Mouse (Mus musculus) hindbrain, embryonic 12.5 days (tissue): ENCODE data around the gene Msx1. TPM values are rescaled to one million over a fixed set of nuclear protein-coding genes. Genes with fewer than 3 reads are reported as not detected.
"Not testable (repeated sequence)": the region's sequence is repeated elsewhere in the genome, so short reads cannot be mapped to it uniquely, and the experiment has no call there.

Source experiments
- ATAC-seq: fragments of 200-750 bp; cut with Nextera tagmentation; 2 replicates; pipeline ENCODE4 v1.8.0; 2017; ENCODE audit warnings: moderate TSS enrichment; ENCODE audit not compliant: low FRiP score
- H3K27ac ChIP-seq: fragments of 300-500 bp; sonication (generic); 2 replicates; pipeline ENCODE4 v1.5.1; 2016; ENCODE audit warnings: mild to moderate bottlenecking
- H3K27me3 ChIP-seq: fragments of 300-500 bp; sonication (generic); 2 replicates; pipeline ENCODE4 v1.6.1; 2016; ENCODE audit warnings: mild to moderate bottlenecking
- H3K36me3 ChIP-seq: fragments of 300-500 bp; sonication (generic); 2 replicates; pipeline ENCODE4 v1.6.1; 2016; ENCODE audit warnings: mild to moderate bottlenecking
- H3K4me1 ChIP-seq: fragments of 300-500 bp; sonication (generic); 2 replicates; pipeline ENCODE4 v1.6.1; 2016
- H3K4me2 ChIP-seq: fragments of 300-500 bp; sonication (generic); replicated peaks from 2 replicates; pipeline ENCODE4 v1.6.1; 2016; ENCODE audit warnings: mild to moderate bottlenecking
- H3K4me3 ChIP-seq: fragments of 300-500 bp; sonication (generic); 2 replicates; pipeline ENCODE4 v1.5.1; 2016; ENCODE audit warnings: mild to moderate bottlenecking
- H3K9ac ChIP-seq: fragments of 300-500 bp; sonication (generic); 2 replicates; pipeline ENCODE4 v1.6.1; 2016; ENCODE audit warnings: mild to moderate bottlenecking, moderate library complexity
- H3K9me3 ChIP-seq: fragments of 300-500 bp; sonication (generic); replicated peaks from 2 replicates; pipeline ENCODE4 v1.6.1; 2016; ENCODE audit warnings: mild to moderate bottlenecking
- whole genome bisulfite sequencing: fragments of 180-500 bp; shearing (Covaris S2); methylation state at CpG from one replicate; pipeline ENCODE4 v1.1.7; 2016; 5-methylcytosine and 5-hydroxymethylcytosine counted together
- polyA plus RNA-seq: library from polyadenylated mRNA; unstranded; fragments of >200 nt; fragmentation: Nextera tagmentation; extraction: Ambion mirVana; gene quantifications from 2 replicates; pipeline ENCODE4 v1.2.1, GENCODE M21; 2016

Gene Msx1
- polyA plus RNA-seq, 1 experiment from 2014 or later, result 95.6 TPM

DNA sequence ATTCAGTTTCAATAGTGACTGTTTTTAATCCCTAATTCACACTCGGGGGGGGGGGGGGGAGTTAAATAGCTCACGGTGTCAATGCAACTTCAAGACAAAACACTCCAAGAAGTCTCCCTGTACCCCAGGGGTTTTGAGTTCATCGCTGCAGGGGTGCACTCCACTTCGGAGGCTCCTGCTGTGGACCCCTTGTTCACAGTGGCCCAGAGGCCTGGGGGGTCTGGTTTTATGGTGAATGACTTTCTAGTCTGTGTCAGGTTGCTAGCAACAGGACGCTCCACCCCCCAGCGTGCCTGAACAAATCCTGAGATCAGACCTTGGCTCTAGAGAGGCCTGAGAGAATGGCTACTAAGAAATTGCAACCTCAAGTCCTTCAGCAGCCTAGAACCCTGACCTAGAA is 8.4 kb upstream of the Msx1 start:
- peaks cover 29% of the 10 kb centered on the region for H3K4me1 ChIP-seq
- H3K4me2 ChIP-seq, result no peak overlapping the region
- H3K27ac ChIP-seq, result no peak overlapping the region
- no peak for ATAC-seq
- peaks cover 94% of the 10 kb centered on the region for H3K27me3 ChIP-seq
- no peak overlapping the region for H3K9ac ChIP-seq
- 2% methylated on average over 6 of the region's 6 CpGs for WGBS
- H3K4me3 ChIP-seq, result no peak overlapping the region
- no peaks in the 10 kb centered on the region for H3K36me3 ChIP-seq
- peaks cover 4% of the 10 kb centered on the region; the same call in 1 of the 2 replicates for H3K9me3 ChIP-seq

- Histone ChIP-seq H3K9ac (no peak overlapping the region), H3K4me2 (no peak overlapping the region), H3K27ac (no peak overlapping the region), H3K27me3 (peaks cover 94% of the 10 kb centered on the region), H3K4me3 (no peak overlapping the region), H3K36me3 (no peaks in the 10 kb centered on the region), H3K9me3 (peaks cover 4% of the 10 kb centered on the region; the same call in 1 of the 2 replicates), H3K4me1 (peaks cover 36% of the 10 kb centered on the region)
- ATAC-seq, result no peak
- WGBS, result 8% methylated on average over 13 of the region's 13 CpGs
Measured at GRCm38 (mm10) chr5:37832031-37832430, 7.6 kb upstream of the Msx1 start.

GRCm38 (mm10) chr5:37830436-37830835 is 6.1 kb upstream of the Msx1 start:
- not testable (repeated sequence) for H3K9me3 ChIP-seq, ATAC-seq, H3K27ac ChIP-seq, H3K36me3 ChIP-seq, H3K4me3 ChIP-seq, H3K9ac ChIP-seq, H3K4me2 ChIP-seq
- 14% methylated on average over 6 of the region's 7 CpGs for WGBS
- Histone ChIP-seq H3K4me1 (peaks cover 38% of the 10 kb centered on the region), H3K27me3 (peaks cover 95% of the 10 kb centered on the region)

GRCm38 (mm10) chr5:37829926-37830325 is 5.5 kb upstream of the Msx1 start:
- WGBS, result 4% methylated on average over 4 of the region's 4 CpGs
- Histone ChIP-seq H3K4me2 (no peak overlapping the region), H3K4me3 (no peak overlapping the region), H3K36me3 (no peaks in the 10 kb centered on the region), H3K27ac (no peak overlapping the region), H3K9me3 (peaks cover 4% of the 10 kb centered on the region; the same call in 1 of the 2 replicates), H3K9ac (no peak overlapping the region), H3K27me3 (peaks cover 96% of the 10 kb centered on the region), H3K4me1 (peaks cover 34% of the 10 kb centered on the region)
- ATAC-seq, result no peak

DNA sequence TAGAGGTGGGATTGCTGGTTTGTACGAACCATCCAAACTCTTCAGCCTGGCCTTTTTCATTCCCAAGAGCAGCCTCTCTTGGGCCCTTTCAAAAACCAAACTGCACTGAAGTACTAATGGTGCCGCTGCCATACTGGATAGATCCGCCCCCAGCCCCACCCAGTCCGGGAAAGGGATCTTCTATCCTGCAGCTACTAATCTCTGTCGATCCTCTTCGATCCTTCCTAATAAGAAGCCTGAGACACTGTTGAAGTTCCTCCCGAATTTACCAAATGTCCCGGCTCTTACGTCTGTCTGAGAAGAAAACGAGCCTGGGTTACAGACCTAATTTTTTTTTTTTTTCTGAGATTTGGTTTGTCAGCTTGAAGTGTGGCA is 4.9 kb upstream of the Msx1 start:
- 3% methylated on average over 10 of the region's 10 CpGs for WGBS
- H3K9me3 ChIP-seq, result peaks cover 4% of the 10 kb centered on the region; the same call in 1 of the 2 replicates
- peaks cover 96% of the 10 kb centered on the region for H3K27me3 ChIP-seq
- H3K4me3 ChIP-seq, result no peak overlapping the region
- H3K9ac ChIP-seq, result no peak overlapping the region
- H3K27ac ChIP-seq, result no peak overlapping the region
- H3K4me2 ChIP-seq, result no peak overlapping the region; the same call in 1 of the 2 replicates
- H3K4me1 ChIP-seq, result peaks cover 30% of the 10 kb centered on the region
- no peaks in the 10 kb centered on the region for H3K36me3 ChIP-seq
- no peak for ATAC-seq

- H3K4me1 ChIP-seq, result peaks cover 36% of the 10 kb centered on the region
Measured at GRCm38 (mm10) chr5:37828591-37829295, 4.4 kb upstream of the Msx1 start.

DNA sequence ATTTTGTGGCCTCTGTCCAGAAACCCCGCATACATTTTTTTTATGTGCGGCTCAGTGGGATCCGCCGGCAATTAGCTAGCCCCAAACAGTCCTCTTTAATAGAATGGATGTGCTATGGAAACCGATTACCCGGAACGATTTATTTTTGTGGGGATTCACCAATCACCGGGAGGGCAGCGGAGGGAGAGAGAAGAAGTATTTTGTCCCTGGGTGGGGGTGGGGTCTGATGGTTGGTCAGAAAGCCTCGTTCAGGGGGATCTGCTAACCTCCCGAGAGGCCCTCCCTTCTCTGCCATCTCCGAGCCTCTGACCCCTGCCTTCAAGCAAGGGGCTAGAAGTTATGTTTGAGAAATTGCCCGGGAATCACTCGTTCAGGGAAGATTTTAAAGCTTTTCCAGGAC is 3.6 kb upstream of the Msx1 start:
- peaks cover 4% of the 10 kb centered on the region; the same call in 1 of the 2 replicates for H3K9me3 ChIP-seq
- no peak for ATAC-seq
- H3K4me3 ChIP-seq, result no peak overlapping the region
- no peak overlapping the region for H3K27ac ChIP-seq
- H3K36me3 ChIP-seq, result no peaks in the 10 kb centered on the region
- under 1% methylated on average over 14 of the region's 14 CpGs for WGBS
- no peak overlapping the region for H3K9ac ChIP-seq
- peaks cover 43% of the 10 kb centered on the region for H3K4me1 ChIP-seq
- peak overlapping the region; percentile 42 for H3K4me2 ChIP-seq
- H3K27me3 ChIP-seq, result peaks cover 96% of the 10 kb centered on the region

More at GRCm38 (mm10) chr5:37828591-37829295, 4.4 kb upstream of the Msx1 start:
- Histone ChIP-seq H3K9ac (no peak overlapping the region), H3K27me3 (peaks cover 96% of the 10 kb centered on the region), H3K27ac (no peak overlapping the region), H3K4me2 (peak overlapping the region; percentile 42; the same call in 1 of the 2 replicates), H3K9me3 (peaks cover 4% of the 10 kb centered on the region; the same call in 1 of the 2 replicates), H3K36me3 (no peaks in the 10 kb centered on the region), H3K4me3 (no peak overlapping the region)
- WGBS, result 1% methylated on average over 35 of the region's 35 CpGs
- no peak for ATAC-seq

DNA sequence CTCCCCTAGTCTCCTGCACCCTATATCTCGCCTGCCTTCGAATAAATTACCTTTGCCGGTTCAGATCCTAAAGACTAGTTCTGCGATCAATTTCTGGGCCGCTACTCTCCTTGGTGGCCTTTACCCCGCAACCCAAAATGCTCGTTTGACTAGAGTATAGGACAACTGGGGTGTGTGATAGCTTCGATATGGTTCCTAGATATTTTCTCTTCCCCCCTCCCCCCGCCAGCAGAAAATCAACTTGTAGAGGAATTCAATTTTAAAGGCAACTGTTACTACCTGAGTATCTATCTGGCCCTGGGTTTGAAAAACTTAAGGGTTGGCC is 3.2 kb upstream of the Msx1 start:
- peak overlapping the region; percentile 42 for H3K4me2 ChIP-seq
- no peak overlapping the region for H3K27ac ChIP-seq
- WGBS, result under 1% methylated on average over 9 of the region's 9 CpGs
- no peaks in the 10 kb centered on the region for H3K36me3 ChIP-seq
- peaks cover 45% of the 10 kb centered on the region for H3K4me1 ChIP-seq
- no peak overlapping the region for H3K9ac ChIP-seq
- peaks cover 4% of the 10 kb centered on the region; the same call in 1 of the 2 replicates for H3K9me3 ChIP-seq
- ATAC-seq, result no peak
- H3K4me3 ChIP-seq, result peak overlapping the region; percentile 17; the same call in 1 of the 2 replicates
- peaks cover 94% of the 10 kb centered on the region for H3K27me3 ChIP-seq

- Histone ChIP-seq H3K36me3 (no peaks in the 10 kb centered on the region), H3K4me3 (peak overlapping the region; percentile 17), H3K9me3 (peaks cover 4% of the 10 kb centered on the region; the same call in 1 of the 2 replicates), H3K4me1 (peaks cover 46% of the 10 kb centered on the region), H3K9ac (no peak overlapping the region), H3K27me3 (peaks cover 93% of the 10 kb centered on the region), H3K27ac (peak overlapping the region; percentile 5; the same call in 1 of the 2 replicates), H3K4me2 (peak overlapping the region; percentile 42)
- WGBS, result under 1% methylated on average over 59 of the region's 59 CpGs
- ATAC-seq, result no peak
Measured at GRCm38 (mm10) chr5:37826706-37827625, 2.6 kb upstream of the Msx1 start.

GRCm38 (mm10) chr5:37825611-37826445 is 1.4 kb upstream of the Msx1 start:
- H3K9ac ChIP-seq, result no peak overlapping the region
- no peak overlapping the region for H3K4me3 ChIP-seq
- peaks cover 53% of the 10 kb centered on the region for H3K4me1 ChIP-seq
- WGBS, result under 1% methylated on average over 37 of the region's 37 CpGs
- H3K27ac ChIP-seq, result no peak overlapping the region
- H3K4me2 ChIP-seq, result peak overlapping the region; percentile 42
- peaks cover 4% of the 10 kb centered on the region; the same call in 1 of the 2 replicates for H3K9me3 ChIP-seq
- H3K27me3 ChIP-seq, result peaks cover 91% of the 10 kb centered on the region
- no peak for ATAC-seq
- no peaks in the 10 kb centered on the region for H3K36me3 ChIP-seq

DNA sequence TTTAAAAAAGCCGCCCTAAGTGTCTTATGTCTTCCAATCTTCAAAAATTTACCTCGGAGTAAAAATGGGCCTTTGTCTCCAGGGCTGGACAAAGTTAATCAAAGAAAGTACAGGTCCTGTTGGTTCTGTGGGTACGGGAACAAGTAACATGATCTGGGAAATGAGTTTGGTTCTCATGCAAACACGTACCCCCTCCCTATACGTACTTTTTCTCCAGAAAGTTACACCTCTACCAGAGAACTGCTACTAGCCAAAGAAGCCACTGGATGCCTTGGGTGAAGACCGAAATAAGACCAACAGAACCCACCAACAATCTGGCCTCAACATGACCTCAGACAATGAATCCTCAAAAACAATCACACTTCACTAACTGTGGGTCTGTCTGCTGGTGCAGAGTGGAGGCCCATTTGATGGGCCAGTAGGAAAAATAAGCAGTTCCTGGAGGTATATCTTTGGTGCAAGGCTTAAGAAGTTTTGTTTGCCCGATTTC is 773 bp upstream of the Msx1 start:
- 6% methylated on average over 7 of the region's 7 CpGs for WGBS
- Histone ChIP-seq H3K9me3 (peaks cover 4% of the 10 kb centered on the region; the same call in 1 of the 2 replicates), H3K9ac (no peak overlapping the region), H3K36me3 (no peaks in the 10 kb centered on the region), H3K27me3 (peaks cover 91% of the 10 kb centered on the region), H3K4me3 (no peak overlapping the region), H3K4me2 (no peak overlapping the region), H3K27ac (no peak overlapping the region), H3K4me1 (peaks cover 53% of the 10 kb centered on the region)
- no peak for ATAC-seq
